Mouse (Mus musculus) erythroid progenitor cell, adult 5-6 weeks (primary cell): Measurements from ENCODE around the gene Prune1. TPM values are rescaled to one million over a fixed set of nuclear protein-coding genes. Genes with fewer than 3 reads are reported as not detected.

Source experiments
- ATAC-seq: replicated peaks from 2 replicates; pipeline ENCODE4 v1.8.0; 2016; ENCODE audit warnings: moderate number of reproducible peaks, mild to moderate bottlenecking, moderate TSS enrichment, inconsistent platforms; ENCODE audit not compliant: poor library complexity, low FRiP score, severe bottlenecking
- total RNA-seq, 2 experiments: library from RNA; stranded (forward) in 1 of 2; stranded (reverse) in 1 of 2; fragments of 150-400 nt in 1 of 2; fragments of 186-747, 209-891 nt in 1 of 2; gene quantifications; 2 replicates each; pipeline versions ENCODE4 v1.2.3 to v1.2.4; 2015 to 2017; ENCODE audit warnings: low replicate concordance in 2 of 2

Gene Prune1
- total RNA-seq, 2 experiments from 2014 or later = 5.9 to 8.4 TPM

GRCm38 (mm10) chr3:95310496-95310895 is 28.6 kb upstream of the Prune1 start:
- ATAC-seq = no peak

- ATAC-seq = no peak
These were observed 25.2 kb upstream of the Prune1 start, which contains the start of gene Anxa9 for GRCm38 (mm10) chr3:95307100-95307499. Gene Anxa9 (minus strand): TSS chr3:95307176.

GRCm38 (mm10) chr3:95306244-95306643 is 24.4 kb upstream of the Prune1 start:
- no peak for ATAC-seq

- ATAC-seq = no peak
These were observed 19.4 kb upstream of the Prune1 start for GRCm38 (mm10) chr3:95301204-95301796.

- no peak for ATAC-seq
These were observed 16.1 kb upstream of the Prune1 start for GRCm38 (mm10) chr3:95298018-95298417.

GRCm38 (mm10) chr3:95296103-95296469 is 14.2 kb upstream of the Prune1 start:
- ATAC-seq = peak; percentile 86

GRCm38 (mm10) chr3:95295321-95296102 is 13.6 kb upstream of the Prune1 start:
- ATAC-seq = peak; percentile 28; the same call in 1 of the 2 replicates

- ATAC-seq = no peak
These were observed 12.8 kb upstream of the Prune1 start for GRCm38 (mm10) chr3:95294718-95295117.

GRCm38 (mm10) chr3:95294316-95294715 is 12.4 kb upstream of the Prune1 start:
- no peak for ATAC-seq

GRCm38 (mm10) chr3:95293537-95293936 is 11.7 kb upstream of the Prune1 start:
- no peak for ATAC-seq

GRCm38 (mm10) chr3:95292899-95293298 is 11.0 kb upstream of the Prune1 start:
- ATAC-seq = no peak

- ATAC-seq = no peak
These were observed 9.2 kb upstream of the Prune1 start for GRCm38 (mm10) chr3:95291041-95291440.

- no peak for ATAC-seq
These were observed 8.3 kb upstream of the Prune1 start for GRCm38 (mm10) chr3:95290156-95290555.

- no peak for ATAC-seq
These were observed 7.5 kb upstream of the Prune1 start for GRCm38 (mm10) chr3:95289419-95289818.

GRCm38 (mm10) chr3:95287541-95287940 is 5.7 kb upstream of the Prune1 start:
- ATAC-seq = no peak

GRCm38 (mm10) chr3:95286510-95286909 is 4.6 kb upstream of the Prune1 start:
- no peak for ATAC-seq

GRCm38 (mm10) chr3:95286011-95286410 is 4.1 kb upstream of the Prune1 start:
- ATAC-seq = no peak

GRCm38 (mm10) chr3:95285390-95285789 is 3.5 kb upstream of the Prune1 start:
- no peak for ATAC-seq

GRCm38 (mm10) chr3:95284501-95285281 is 2.8 kb upstream of the Prune1 start:
- ATAC-seq = no peak

GRCm38 (mm10) chr3:95284062-95284461 is 2.2 kb upstream of the Prune1 start:
- no peak for ATAC-seq

GRCm38 (mm10) chr3:95283589-95283941 is 1.7 kb upstream of the Prune1 start:
- 0 out of 2 replicates have a peak, but pooled peaks have one; percentile 3 for ATAC-seq
